Mouse (Mus musculus) stomach, embryonic 15.5 days (tissue): Measurements from ENCODE around the gene Ldb2. TPM values are rescaled to one million over a fixed set of nuclear protein-coding genes. Genes with fewer than 3 reads are reported as not detected.

Experiments
- ATAC-seq: fragments of 200-750 bp; cut with Nextera tagmentation; 2 replicates; pipeline ENCODE4 v1.8.0; 2017; ENCODE audit warnings: low read depth, moderate number of reproducible peaks, moderate TSS enrichment; ENCODE audit not compliant: insufficient read depth, low FRiP score
- H3K27ac ChIP-seq: fragments of 300-500 bp; sonication (generic); 2 replicates; pipeline ENCODE4 v1.5.1; 2015; ENCODE audit warnings: mild to moderate bottlenecking, inconsistent platforms
- H3K27me3 ChIP-seq: fragments of 300-500 bp; sonication (generic); replicated peaks from 2 replicates; pipeline ENCODE4 v1.6.1; 2015; ENCODE audit warnings: inconsistent platforms
- H3K36me3 ChIP-seq: fragments of 300-500 bp; sonication (generic); 2 replicates; pipeline ENCODE4 v1.6.1; 2015; ENCODE audit warnings: inconsistent platforms
- H3K4me1 ChIP-seq: fragments of 300-500 bp; sonication (generic); 2 replicates; pipeline ENCODE4 v1.6.1; 2015; ENCODE audit warnings: inconsistent platforms
- H3K4me2 ChIP-seq: fragments of 300-500 bp; sonication (generic); 2 replicates; pipeline ENCODE4 v1.6.1; 2015; ENCODE audit warnings: mild to moderate bottlenecking, inconsistent platforms
- H3K4me3 ChIP-seq: fragments of 300-500 bp; sonication (generic); replicated peaks from 2 replicates; pipeline ENCODE4 v1.5.1; 2015; ENCODE audit warnings: inconsistent platforms
- H3K9ac ChIP-seq: fragments of 300-500 bp; sonication (generic); 2 replicates; pipeline ENCODE4 v1.6.1; 2015; ENCODE audit warnings: inconsistent platforms
- H3K9me3 ChIP-seq: fragments of 300-500 bp; sonication (generic); 2 replicates; pipeline ENCODE4 v1.6.1; 2016; ENCODE audit warnings: inconsistent platforms
- WGBS: fragments of 180-500 bp; shearing (Covaris S2); methylation state at CpG from one replicate; pipeline ENCODE4 v1.1.7; 2015; 5-methylcytosine and 5-hydroxymethylcytosine counted together
- polyA plus RNA-seq: library from polyadenylated mRNA; unstranded; fragments of >200 nt; fragmentation: Nextera tagmentation; extraction: Ambion mirVana; gene quantifications from 2 replicates; pipeline ENCODE4 v1.2.1, GENCODE M21; 2015

Gene Ldb2
- polyA plus RNA-seq, 1 experiment from 2014 or later, result 41.4 TPM

- no peak overlapping the region for H3K9ac ChIP-seq
- no peak for ATAC-seq
- no peak overlapping the region for H3K4me3 ChIP-seq
- H3K4me2 ChIP-seq, result no peak overlapping the region
- H3K36me3 ChIP-seq, result no peaks in the 10 kb centered on the region
- WGBS, result 29% methylated on average over 5 of the region's 5 CpGs
- H3K4me1 ChIP-seq, result peaks cover 8% of the 10 kb centered on the region; the same call in 1 of the 2 replicates
- H3K27me3 ChIP-seq, result no peaks in the 10 kb centered on the region
- H3K9me3 ChIP-seq, result no peaks in the 10 kb centered on the region
- peak overlapping the region; percentile 69 for H3K27ac ChIP-seq
Measured at GRCm38 (mm10) chr5:44713181-44713789, 86.2 kb downstream of the Ldb2 start.

GRCm38 (mm10) chr5:44711211-44711610, 88.3 kb downstream of the Ldb2 start:
- H3K27me3 ChIP-seq, result no peaks in the 10 kb centered on the region
- no peak overlapping the region for H3K4me3 ChIP-seq
- peaks cover 8% of the 10 kb centered on the region; the same call in 1 of the 2 replicates for H3K4me1 ChIP-seq
- ATAC-seq, result no peak
- H3K9me3 ChIP-seq, result no peaks in the 10 kb centered on the region
- H3K27ac ChIP-seq, result no peak overlapping the region
- H3K9ac ChIP-seq, result no peak overlapping the region
- 52% methylated on average over 5 of the region's 5 CpGs for whole genome bisulfite sequencing
- no peak overlapping the region for H3K4me2 ChIP-seq
- H3K36me3 ChIP-seq, result no peaks in the 10 kb centered on the region

- H3K4me2 ChIP-seq, result no peak overlapping the region
- H3K27me3 ChIP-seq, result no peaks in the 10 kb centered on the region
- WGBS, result 53% methylated on average over 4 of the region's 4 CpGs
- H3K36me3 ChIP-seq, result no peaks in the 10 kb centered on the region
- H3K27ac ChIP-seq, result peak overlapping the region; percentile 54; the same call in 1 of the 2 replicates
- no peaks in the 10 kb centered on the region for H3K9me3 ChIP-seq
- ATAC-seq, result peak; percentile 79
- no peak overlapping the region for H3K4me3 ChIP-seq
- H3K9ac ChIP-seq, result no peak overlapping the region
- H3K4me1 ChIP-seq, result peaks cover 8% of the 10 kb centered on the region; the same call in 1 of the 2 replicates
Measured at GRCm38 (mm10) chr5:44710132-44710871, 89.2 kb downstream of the Ldb2 start.

- H3K4me2 ChIP-seq, result no peak overlapping the region
- H3K27me3 ChIP-seq, result no peaks in the 10 kb centered on the region
- H3K36me3 ChIP-seq, result no peaks in the 10 kb centered on the region
- H3K9ac ChIP-seq, result no peak overlapping the region
- no peak overlapping the region for H3K4me3 ChIP-seq
- H3K9me3 ChIP-seq, result no peaks in the 10 kb centered on the region
- peaks cover 8% of the 10 kb centered on the region; the same call in 1 of the 2 replicates for H3K4me1 ChIP-seq
- H3K27ac ChIP-seq, result no peak overlapping the region
- WGBS, result 78% methylated on average over 2 of the region's 2 CpGs
- no peak for ATAC-seq
Measured at GRCm38 (mm10) chr5:44709276-44709675, 90.2 kb downstream of the Ldb2 start.

GRCm38 (mm10) chr5:44707946-44708345, 91.5 kb downstream of the Ldb2 start:
- H3K4me3 ChIP-seq, result no peak overlapping the region

GRCm38 (mm10) chr5:44706997-44707698, 92.3 kb downstream of the Ldb2 start:
- Histone ChIP-seq H3K4me2 (no peak overlapping the region), H3K9me3 (no peaks in the 10 kb centered on the region), H3K36me3 (no peaks in the 10 kb centered on the region), H3K9ac (no peak overlapping the region), H3K4me1 (no peaks in the 10 kb centered on the region; the same call in 1 of the 2 replicates), H3K4me3 (no peak overlapping the region), H3K27me3 (no peaks in the 10 kb centered on the region), H3K27ac (peak overlapping the region; percentile 31; the same call in 1 of the 2 replicates)
- 49% methylated on average over 6 of the region's 6 CpGs for WGBS
- peak; percentile 54; the same call in 1 of the 2 replicates for ATAC-seq

More at GRCm38 (mm10) chr5:44707946-44708345, 91.5 kb downstream of the Ldb2 start:
- Histone ChIP-seq H3K27ac (peak overlapping the region; percentile 31; the same call in 1 of the 2 replicates), H3K4me1 (peaks cover 3% of the 10 kb centered on the region; the same call in 1 of the 2 replicates), H3K27me3 (no peaks in the 10 kb centered on the region), H3K9me3 (no peaks in the 10 kb centered on the region), H3K36me3 (no peaks in the 10 kb centered on the region), H3K4me2 (no peak overlapping the region), H3K9ac (no peak overlapping the region)
- ATAC-seq, result no peak
- 63% methylated on average over 3 of the region's 3 CpGs for WGBS

- ATAC-seq, result no peak
- Histone ChIP-seq H3K4me1 (no peaks in the 10 kb centered on the region), H3K36me3 (no peaks in the 10 kb centered on the region), H3K4me2 (no peak overlapping the region), H3K4me3 (no peak overlapping the region), H3K9ac (no peak overlapping the region), H3K9me3 (no peaks in the 10 kb centered on the region), H3K27me3 (no peaks in the 10 kb centered on the region), H3K27ac (no peak overlapping the region)
- WGBS, result 78% methylated on average over 3 of the region's 3 CpGs
Measured at GRCm38 (mm10) chr5:44697993-44698392, 101.5 kb downstream of the Ldb2 start.

GRCm38 (mm10) chr5:44696548-44696947, 102.9 kb downstream of the Ldb2 start:
- Histone ChIP-seq H3K27me3 (no peaks in the 10 kb centered on the region), H3K4me3 (no peak overlapping the region), H3K9me3 (no peaks in the 10 kb centered on the region), H3K27ac (no peak overlapping the region), H3K36me3 (no peaks in the 10 kb centered on the region), H3K4me2 (no peak overlapping the region), H3K4me1 (no peaks in the 10 kb centered on the region), H3K9ac (no peak overlapping the region)
- no peak for ATAC-seq
- 70% methylated on average over 7 of the region's 7 CpGs for WGBS

GRCm38 (mm10) chr5:44693674-44694073, 105.8 kb downstream of the Ldb2 start:
- Histone ChIP-seq H3K27ac (no peak overlapping the region), H3K4me3 (no peak overlapping the region), H3K9ac (no peak overlapping the region), H3K27me3 (no peaks in the 10 kb centered on the region), H3K4me1 (no peaks in the 10 kb centered on the region), H3K9me3 (no peaks in the 10 kb centered on the region), H3K36me3 (no peaks in the 10 kb centered on the region), H3K4me2 (no peak overlapping the region)
- 69% methylated on average over 5 of the region's 5 CpGs for WGBS
- ATAC-seq, result no peak

- Histone ChIP-seq H3K36me3 (no peaks in the 10 kb centered on the region), H3K9ac (no peak overlapping the region), H3K4me3 (no peak overlapping the region), H3K27ac (no peak overlapping the region), H3K4me1 (no peaks in the 10 kb centered on the region), H3K9me3 (no peaks in the 10 kb centered on the region), H3K4me2 (no peak overlapping the region), H3K27me3 (no peaks in the 10 kb centered on the region)
- peak; percentile 53; the same call in 1 of the 2 replicates for ATAC-seq
- 60% methylated on average over 6 of the region's 6 CpGs for WGBS
Measured at GRCm38 (mm10) chr5:44686344-44686743, 113.1 kb downstream of the Ldb2 start.

GRCm38 (mm10) chr5:44681054-44681638, 118.3 kb downstream of the Ldb2 start:
- H3K4me1 ChIP-seq, result no peaks in the 10 kb centered on the region
- H3K36me3 ChIP-seq, result no peaks in the 10 kb centered on the region
- no peak for ATAC-seq
- H3K27me3 ChIP-seq, result no peaks in the 10 kb centered on the region
- no peak overlapping the region for H3K4me2 ChIP-seq
- 52% methylated on average over 3 of the region's 3 CpGs for WGBS
- no peak overlapping the region for H3K9ac ChIP-seq
- no peak overlapping the region; the same call in 1 of the 2 replicates for H3K27ac ChIP-seq
- no peaks in the 10 kb centered on the region for H3K9me3 ChIP-seq
- no peak overlapping the region for H3K4me3 ChIP-seq
